Mouse (Mus musculus) central nervous system, embryonic 14 days (tissue): ENCODE results near the gene Epb41l2. TPM values are rescaled to one million over a fixed set of nuclear protein-coding genes. Genes with fewer than 3 reads are reported as not detected.

Source experiments
- polyA plus RNA-seq: library from polyadenylated mRNA; depleted of rRNA; stranded (reverse); fragments of >200 nt; gene quantifications from 2 replicates; pipeline ENCODE4 v1.2.3, GENCODE M21; 2012; rRNA removed

The Epb41l2 gene
- 70.7 and 89.6 TPM in 2 replicates for polyA plus RNA-seq

GRCm38 (mm10) chr10:25359208-25359958 is at the start of gene Epb41l2:
Gene Epb41l2, plus strand, starts transcription at chr10:25359798.

GRCm38 (mm10) chr10:25535891-25536331 is 176.3 kb downstream of the Epb41l2 start, which contains the start of gene Smlr1:
Gene Smlr1, minus strand, starts transcription at chr10:25536267.

Other genes with a start within 250 kb of the Epb41l2 start
- gene Akap7, start 51.9 kb upstream of the Epb41l2 start, polyA plus RNA-seq: 21.7 and 25.3 TPM in 2 replicates
- gene Smlr1, start 176.5 kb downstream of the Epb41l2 start, polyA plus RNA-seq: 0.12 and 0.23 TPM in 2 replicates